Mouse (Mus musculus): ENCODE data around the gene Anapc15.
A peak's percentile ranks its signal among the peaks of the same experiment; 100 is the strongest.

- TF ChIP-seq CTCF (IDR thresholded peaks at IDR 0.05; ENCODE audit: low read depth, low read length) = no peak
- TF ChIP-seq EP300 (IDR thresholded peaks at IDR 0.05; ENCODE audit: insufficient read depth, low read depth, low read length) = 0 out of 2 replicates have a peak, but pooled peaks have one; percentile 9
- TF ChIP-seq POLR2A (IDR thresholded peaks at IDR 0.05; ENCODE audit: insufficient read depth, low read length) = peak; percentile 72
These were observed 70.3 kb downstream of the Anapc15 start, which contains the start of the genes Lrrc51 and Numa1 for GRCm38 (mm10) chr7:101933751-101934240.

All from ES-Bruce4 (cell line).